Mouse (Mus musculus): ENCODE data around the gene Qser1.

Qser1 gene

GRCm38 (mm10) chr2:104732562-104733256 lies 83.9 kb downstream of the Qser1 start:
- DNase-seq = no peak

- DNase-seq = no peak
Observed at GRCm38 (mm10) chr2:104732033-104732444, 84.5 kb downstream of the Qser1 start.

- no peak for DNase-seq
Observed at GRCm38 (mm10) chr2:104727369-104727768, 89.2 kb downstream of the Qser1 start.

GRCm38 (mm10) chr2:104722021-104722420 lies 94.5 kb downstream of the Qser1 start:
- no peak for DNase-seq

GRCm38 (mm10) chr2:104717827-104718226 lies 98.7 kb downstream of the Qser1 start:
- DNase-seq = no peak

GRCm38 (mm10) chr2:104717231-104717735 lies 99.3 kb downstream of the Qser1 start:
- DNase-seq = no peak

- DNase-seq = no peak
Observed at GRCm38 (mm10) chr2:104716279-104716678, 100.3 kb downstream of the Qser1 start, which contains the start of gene Pin1rt1. Pin1rt1 (minus strand) TSS chr2:104716379.

- peak; percentile 27 for DNase-seq
Observed at GRCm38 (mm10) chr2:104714254-104714691, 102.3 kb downstream of the Qser1 start.

- DNase-seq = no peak
Observed at GRCm38 (mm10) chr2:104712486-104712809, 104.1 kb downstream of the Qser1 start.

GRCm38 (mm10) chr2:104711585-104712485 lies 104.7 kb downstream of the Qser1 start, which contains the start of gene Tcp11l1:
Tcp11l1 (minus strand) TSS chr2:104712169.
- DNase-seq = peak; percentile 75

GRCm38 (mm10) chr2:104710670-104711370 lies 105.7 kb downstream of the Qser1 start:
- DNase-seq = no peak

GRCm38 (mm10) chr2:104709786-104710337 lies 106.7 kb downstream of the Qser1 start:
- DNase-seq = no peak
